Mouse (Mus musculus): ENCODE measurements at regions not wholly inside any gene's neighbourhood (a gene's known extent, or its start where the extent isn't known, plus 50 kb on each side); places are given as distances from the start of the nearest gene placed in this dataset.

GRCm38 (mm10) chr10:91734691-91735090 lies 553.6 kb upstream of the Tmpo start:
- no peak for TF ChIP-seq TAL1 (IDR thresholded peaks at IDR 0.05; ENCODE audit: low read length)
- no peak for TF ChIP-seq GATA1 (IDR thresholded peaks at IDR 0.05; ENCODE audit: low read length)
- no peaks in the 10 kb centered on the region for H3K4me1 ChIP-seq (ENCODE audit: control insufficient read depth)
- H3K27me3 ChIP-seq (ENCODE audit: control insufficient read depth), result no peaks in the 10 kb centered on the region
- H3K9me3 ChIP-seq (ENCODE audit: control insufficient read depth, low read length), result peaks cover 20% of the 10 kb centered on the region
- no peaks in the 10 kb centered on the region for H3K36me3 ChIP-seq (ENCODE audit: control insufficient read depth)
- H3K4me3 ChIP-seq (replicated peaks), result no peak overlapping the region

GRCm38 (mm10) chr10:91732007-91732589 lies 551.0 kb upstream of the Tmpo start:
- no peaks in the 10 kb centered on the region for H3K36me3 ChIP-seq (ENCODE audit: control insufficient read depth)
- peaks cover 27% of the 10 kb centered on the region for H3K9me3 ChIP-seq (ENCODE audit: control insufficient read depth, low read length)
- no peak overlapping the region for H3K4me3 ChIP-seq (replicated peaks)
- no peaks in the 10 kb centered on the region for H3K4me1 ChIP-seq (ENCODE audit: control insufficient read depth)
- H3K27me3 ChIP-seq (ENCODE audit: control insufficient read depth), result no peaks in the 10 kb centered on the region
- no peak for TF ChIP-seq TAL1 (IDR thresholded peaks at IDR 0.05; ENCODE audit: low read length)
- TF ChIP-seq GATA1 (IDR thresholded peaks at IDR 0.05; ENCODE audit: low read length), result no peak

- H3K27me3 ChIP-seq (ENCODE audit: control insufficient read depth), result no peaks in the 10 kb centered on the region
- peaks cover 24% of the 10 kb centered on the region for H3K9me3 ChIP-seq (ENCODE audit: control insufficient read depth, low read length)
- no peak overlapping the region for H3K4me3 ChIP-seq (replicated peaks)
- H3K4me1 ChIP-seq (ENCODE audit: control insufficient read depth), result no peaks in the 10 kb centered on the region
- H3K36me3 ChIP-seq (ENCODE audit: control insufficient read depth), result no peaks in the 10 kb centered on the region
- TF ChIP-seq GATA1 (IDR thresholded peaks at IDR 0.05; ENCODE audit: low read length) (no peak), TAL1 (IDR thresholded peaks at IDR 0.05; ENCODE audit: low read length) (no peak)
Measured at GRCm38 (mm10) chr10:91730062-91730461, 548.9 kb upstream of the Tmpo start.

GRCm38 (mm10) chr10:91719561-91720371 lies 538.7 kb upstream of the Tmpo start:
- Histone ChIP-seq H3K9me3 (ENCODE audit: control insufficient read depth, low read length) (peaks cover 13% of the 10 kb centered on the region), H3K4me1 (ENCODE audit: control insufficient read depth) (no peaks in the 10 kb centered on the region), H3K36me3 (ENCODE audit: control insufficient read depth) (no peaks in the 10 kb centered on the region), H3K4me3 (replicated peaks) (no peak overlapping the region), H3K27me3 (ENCODE audit: control insufficient read depth) (no peaks in the 10 kb centered on the region)
- TF ChIP-seq TAL1 (IDR thresholded peaks at IDR 0.05; ENCODE audit: low read length), result no peak
- TF ChIP-seq GATA1 (IDR thresholded peaks at IDR 0.05; ENCODE audit: low read length), result no peak

GRCm38 (mm10) chr10:91716604-91717003 lies 535.5 kb upstream of the Tmpo start:
- no peak overlapping the region for H3K4me3 ChIP-seq (replicated peaks)
- H3K27me3 ChIP-seq (ENCODE audit: control insufficient read depth), result no peaks in the 10 kb centered on the region
- H3K36me3 ChIP-seq (ENCODE audit: control insufficient read depth), result no peaks in the 10 kb centered on the region
- peaks cover 20% of the 10 kb centered on the region for H3K9me3 ChIP-seq (ENCODE audit: control insufficient read depth, low read length)
- TF ChIP-seq GATA1 (IDR thresholded peaks at IDR 0.05; ENCODE audit: low read length) (no peak), TAL1 (IDR thresholded peaks at IDR 0.05; ENCODE audit: low read length) (no peak)
- no peaks in the 10 kb centered on the region for H3K4me1 ChIP-seq (ENCODE audit: control insufficient read depth)

- Histone ChIP-seq H3K4me3 (replicated peaks) (no peak overlapping the region), H3K9me3 (ENCODE audit: control insufficient read depth, low read length) (peaks cover 13% of the 10 kb centered on the region), H3K27me3 (ENCODE audit: control insufficient read depth) (no peaks in the 10 kb centered on the region), H3K4me1 (ENCODE audit: control insufficient read depth) (no peaks in the 10 kb centered on the region), H3K36me3 (ENCODE audit: control insufficient read depth) (no peaks in the 10 kb centered on the region)
- no peak for TF ChIP-seq TAL1 (IDR thresholded peaks at IDR 0.05; ENCODE audit: low read length)
Measured at GRCm38 (mm10) chr10:91714648-91715047, 533.5 kb upstream of the Tmpo start.

- Histone ChIP-seq H3K27me3 (ENCODE audit: control insufficient read depth) (no peaks in the 10 kb centered on the region), H3K4me1 (ENCODE audit: control insufficient read depth) (no peaks in the 10 kb centered on the region)
- no peak for TF ChIP-seq TAL1 (IDR thresholded peaks at IDR 0.05; ENCODE audit: low read length)
- TF ChIP-seq GATA1 (IDR thresholded peaks at IDR 0.05; ENCODE audit: low read length), result no peak
Measured at GRCm38 (mm10) chr10:91713529-91713928, 532.4 kb upstream of the Tmpo start.

GRCm38 (mm10) chr10:91706816-91707215 lies 525.7 kb upstream of the Tmpo start:
- TF ChIP-seq GATA1 (IDR thresholded peaks at IDR 0.05; ENCODE audit: low read length) (no peak), TAL1 (IDR thresholded peaks at IDR 0.05; ENCODE audit: low read length) (no peak)
- Histone ChIP-seq H3K36me3 (ENCODE audit: control insufficient read depth) (no peaks in the 10 kb centered on the region), H3K27me3 (ENCODE audit: control insufficient read depth) (no peaks in the 10 kb centered on the region), H3K9me3 (ENCODE audit: control insufficient read depth, low read length) (peaks cover 19% of the 10 kb centered on the region), H3K4me1 (ENCODE audit: control insufficient read depth) (no peaks in the 10 kb centered on the region), H3K4me3 (replicated peaks) (no peak overlapping the region)

More at GRCm38 (mm10) chr10:91713529-91713928, 532.4 kb upstream of the Tmpo start:
- H3K4me3 ChIP-seq (replicated peaks), result no peak overlapping the region
- H3K36me3 ChIP-seq (ENCODE audit: control insufficient read depth), result no peaks in the 10 kb centered on the region
- peaks cover 14% of the 10 kb centered on the region for H3K9me3 ChIP-seq (ENCODE audit: control insufficient read depth, low read length)

- Histone ChIP-seq H3K36me3 (ENCODE audit: control insufficient read depth) (no peaks in the 10 kb centered on the region), H3K4me3 (replicated peaks) (no peak overlapping the region), H3K4me1 (ENCODE audit: control insufficient read depth) (no peaks in the 10 kb centered on the region), H3K27me3 (ENCODE audit: control insufficient read depth) (no peaks in the 10 kb centered on the region), H3K9me3 (ENCODE audit: control insufficient read depth, low read length) (peaks cover 22% of the 10 kb centered on the region)
- TF ChIP-seq GATA1 (IDR thresholded peaks at IDR 0.05; ENCODE audit: low read length) (no peak), TAL1 (IDR thresholded peaks at IDR 0.05; ENCODE audit: low read length) (no peak)
Measured at GRCm38 (mm10) chr10:91704751-91705150, 523.6 kb upstream of the Tmpo start.
